Mouse (Mus musculus) stomach, embryonic 16.5 days (tissue): ENCODE measurements around the gene Banp. TPM values are rescaled to one million over a fixed set of nuclear protein-coding genes. Genes with fewer than 3 reads are reported as not detected.

ENCODE experiments used
- ATAC-seq: fragments of 200-750 bp; cut with Nextera tagmentation; 2 replicates; pipeline ENCODE4 v1.8.0; 2017; ENCODE audit warnings: moderate number of reproducible peaks, moderate TSS enrichment; ENCODE audit not compliant: insufficient read depth, low FRiP score
- H3K27ac ChIP-seq: fragments of 300-500 bp; sonication (generic); 2 replicates; pipeline ENCODE4 v1.5.1; 2014; ENCODE audit warnings: low read length
- H3K27me3 ChIP-seq: fragments of 300-500 bp; sonication (generic); 2 replicates; pipeline ENCODE4 v1.6.1; 2014; ENCODE audit warnings: low read length, control low read depth, mixed read lengths; ENCODE audit not compliant: control insufficient read depth, insufficient read depth
- H3K36me3 ChIP-seq: fragments of 300-500 bp; sonication (generic); 2 replicates; pipeline ENCODE4 v1.6.1; 2014; ENCODE audit warnings: low read length; ENCODE audit not compliant: control insufficient read depth, insufficient read depth
- H3K4me1 ChIP-seq: fragments of 300-500 bp; sonication (generic); 2 replicates; pipeline ENCODE4 v1.6.1; 2014; ENCODE audit warnings: low read length, control low read depth, mixed read lengths; ENCODE audit not compliant: control insufficient read depth, insufficient read depth
- H3K4me2 ChIP-seq: fragments of 300-500 bp; sonication (generic); 2 replicates; pipeline ENCODE4 v1.6.1; 2014; ENCODE audit warnings: low read depth, low read length, mixed read lengths
- H3K4me3 ChIP-seq: fragments of 300-500 bp; sonication (generic); replicated peaks from 2 replicates; pipeline ENCODE4 v1.5.1; 2014; ENCODE audit warnings: mild to moderate bottlenecking, low read length
- H3K9ac ChIP-seq: fragments of 300-500 bp; sonication (generic); 2 replicates; pipeline ENCODE4 v1.6.1; 2014; ENCODE audit warnings: low read length
- H3K9me3 ChIP-seq: fragments of 300-500 bp; sonication (generic); replicated peaks from 2 replicates; pipeline ENCODE4 v1.6.1; 2016; ENCODE audit warnings: low read length, control low read depth; ENCODE audit not compliant: control insufficient read depth
- WGBS: fragments of 180-500 bp; shearing (Covaris S2); extraction: QIAGEN DNeasy Blood & Tissue Kit; methylation state at CpG from one replicate; pipeline ENCODE4 v1.1.7; 2014; 5-methylcytosine and 5-hydroxymethylcytosine counted together
- polyA plus RNA-seq: library from polyadenylated mRNA; unstranded; fragments of >200 nt; fragmentation: Nextera tagmentation; extraction: Ambion mirVana; gene quantifications from 2 replicates; pipeline ENCODE4 v1.2.1, GENCODE M21; 2015

Gene Banp
- polyA plus RNA-seq, 1 experiment from 2014 or later: 35.9 TPM

GRCm38 (mm10) chr8:122047206-122047870 lies 97.8 kb downstream of the Banp start:
- H3K4me3 ChIP-seq: no peak overlapping the region
- no peak overlapping the region for H3K27ac ChIP-seq
- no peak overlapping the region for H3K9ac ChIP-seq
- ATAC-seq: no peak
- H3K36me3 ChIP-seq: no peaks in the 10 kb centered on the region
- H3K27me3 ChIP-seq: no peaks in the 10 kb centered on the region
- H3K4me1 ChIP-seq: peaks cover 3% of the 10 kb centered on the region; the same call in 1 of the 2 replicates
- no peaks in the 10 kb centered on the region for H3K9me3 ChIP-seq
- H3K4me2 ChIP-seq: no peak overlapping the region
- WGBS: 61% methylated on average over 15 of the region's 15 CpGs

DNA sequence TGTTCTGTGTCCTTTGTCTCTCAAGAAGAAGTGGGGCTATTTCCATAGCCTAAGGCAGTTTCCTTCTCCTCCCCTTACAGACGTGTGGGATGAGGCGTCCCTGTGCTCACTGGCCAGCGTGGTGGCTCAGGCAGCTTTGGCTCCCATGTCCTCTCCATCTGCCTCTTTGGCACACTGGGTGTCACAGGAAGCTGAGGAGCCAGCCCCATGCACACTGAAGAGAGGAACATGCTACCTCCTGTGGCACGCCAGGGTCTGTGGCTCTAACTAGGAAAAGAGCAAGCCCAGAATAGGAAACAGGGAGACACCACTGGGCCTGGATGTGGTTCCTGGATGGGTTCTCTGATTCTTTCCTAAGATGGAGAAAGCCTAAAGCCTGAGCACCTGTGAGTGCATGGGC lies 99.7 kb downstream of the Banp start:
- no peak overlapping the region for H3K9ac ChIP-seq
- H3K36me3 ChIP-seq: no peaks in the 10 kb centered on the region
- no peak overlapping the region for H3K27ac ChIP-seq
- no peaks in the 10 kb centered on the region for H3K27me3 ChIP-seq
- H3K4me1 ChIP-seq: peaks cover 3% of the 10 kb centered on the region; the same call in 1 of the 2 replicates
- H3K4me2 ChIP-seq: no peak overlapping the region
- no peaks in the 10 kb centered on the region for H3K9me3 ChIP-seq
- 91% methylated on average over 4 of the region's 4 CpGs for WGBS
- ATAC-seq: no peak
- no peak overlapping the region for H3K4me3 ChIP-seq

DNA sequence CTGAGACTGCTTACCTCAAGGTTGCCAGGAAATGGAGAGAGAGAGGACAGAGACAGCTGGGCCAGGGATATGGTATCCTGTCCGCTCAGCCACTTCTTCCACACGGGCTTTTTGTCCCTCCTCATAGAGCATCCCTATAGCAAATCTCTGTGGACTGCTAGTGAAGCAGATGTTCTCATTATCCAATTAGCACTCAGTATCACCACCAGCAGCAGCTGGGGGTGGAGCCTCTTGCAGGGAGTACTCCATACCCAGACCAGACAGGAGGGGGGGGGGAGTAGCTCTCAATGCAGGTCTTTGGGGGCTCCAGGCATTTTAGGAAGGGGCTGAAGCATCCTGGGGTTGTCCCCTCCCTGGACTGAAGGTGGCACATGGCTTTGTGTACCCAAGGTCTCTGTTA lies 100.4 kb downstream of the Banp start:
- Histone ChIP-seq H3K4me3 (no peak overlapping the region), H3K9ac (no peak overlapping the region), H3K27me3 (no peaks in the 10 kb centered on the region), H3K36me3 (no peaks in the 10 kb centered on the region), H3K4me1 (peaks cover 7% of the 10 kb centered on the region; the same call in 1 of the 2 replicates), H3K9me3 (no peaks in the 10 kb centered on the region), H3K4me2 (no peak overlapping the region), H3K27ac (no peak overlapping the region)
- WGBS: 61% methylated on average over 2 of the region's 2 CpGs
- 0 out of 2 replicates have a peak, but pooled peaks have one; percentile 23 for ATAC-seq

- H3K9ac ChIP-seq: no peak overlapping the region
- H3K27me3 ChIP-seq: no peaks in the 10 kb centered on the region
- 80% methylated on average over 9 of the region's 9 CpGs for WGBS
- H3K4me2 ChIP-seq: no peak overlapping the region
- H3K4me1 ChIP-seq: peaks cover 13% of the 10 kb centered on the region
- no peak overlapping the region for H3K27ac ChIP-seq
- H3K9me3 ChIP-seq: no peaks in the 10 kb centered on the region
- H3K36me3 ChIP-seq: no peaks in the 10 kb centered on the region
- H3K4me3 ChIP-seq: no peak overlapping the region
- no peak for ATAC-seq
These were observed 101.1 kb downstream of the Banp start for GRCm38 (mm10) chr8:122050620-122051019.

DNA sequence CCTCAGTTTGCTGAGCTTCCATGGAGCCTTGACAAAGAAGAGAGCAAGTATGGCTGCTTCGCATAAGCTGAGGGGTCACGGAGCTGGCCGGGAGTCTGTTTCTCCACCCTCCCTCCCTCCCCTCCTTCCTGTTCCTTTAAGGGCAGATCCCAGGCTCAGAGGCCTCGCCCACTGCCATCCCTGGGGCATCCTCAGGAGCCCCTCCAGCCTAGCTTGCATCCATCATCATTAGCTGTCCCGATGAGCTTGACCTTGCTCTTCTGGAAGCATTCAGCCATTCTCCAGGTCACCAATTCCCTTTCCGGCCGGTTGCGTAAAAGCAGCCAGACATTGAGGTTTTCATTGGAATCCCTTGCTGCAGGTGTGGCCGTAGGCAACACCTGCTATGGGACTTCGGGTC lies 105.8 kb downstream of the Banp start:
- H3K9ac ChIP-seq: 0 out of 2 replicates have a peak overlapping the region, but pooled peaks have one; percentile 11
- no peak for ATAC-seq
- peaks cover 25% of the 10 kb centered on the region for H3K4me1 ChIP-seq
- no peaks in the 10 kb centered on the region for H3K27me3 ChIP-seq
- H3K27ac ChIP-seq: no peak overlapping the region
- no peak overlapping the region for H3K4me3 ChIP-seq
- 42% methylated on average over 10 of the region's 10 CpGs for WGBS
- no peaks in the 10 kb centered on the region for H3K36me3 ChIP-seq
- no peaks in the 10 kb centered on the region for H3K9me3 ChIP-seq
- no peak overlapping the region for H3K4me2 ChIP-seq

GRCm38 (mm10) chr8:122056113-122056512 lies 106.6 kb downstream of the Banp start:
- Histone ChIP-seq H3K9ac (no peak overlapping the region), H3K9me3 (no peaks in the 10 kb centered on the region), H3K4me3 (no peak overlapping the region), H3K4me1 (peaks cover 25% of the 10 kb centered on the region), H3K36me3 (no peaks in the 10 kb centered on the region), H3K27me3 (no peaks in the 10 kb centered on the region), H3K4me2 (no peak overlapping the region), H3K27ac (peak overlapping the region; percentile 42)
- WGBS: 22% methylated on average over 1 of the region's 1 CpGs
- peak; percentile 24; the same call in 1 of the 2 replicates for ATAC-seq

GRCm38 (mm10) chr8:122056882-122057281 lies 107.3 kb downstream of the Banp start:
- 34% methylated on average over 7 of the region's 7 CpGs for WGBS

GRCm38 (mm10) chr8:122058510-122058909 lies 109.0 kb downstream of the Banp start:
- WGBS: 65% methylated on average over 9 of the region's 9 CpGs
- Histone ChIP-seq H3K36me3 (no peaks in the 10 kb centered on the region), H3K9ac (no peak overlapping the region), H3K4me2 (no peak overlapping the region), H3K27ac (no peak overlapping the region), H3K27me3 (no peaks in the 10 kb centered on the region), H3K4me1 (peaks cover 25% of the 10 kb centered on the region), H3K9me3 (no peaks in the 10 kb centered on the region), H3K4me3 (no peak overlapping the region)
- ATAC-seq: no peak

More at GRCm38 (mm10) chr8:122056882-122057281, 107.3 kb downstream of the Banp start:
- Histone ChIP-seq H3K27ac (peak overlapping the region; percentile 42; the same call in 1 of the 2 replicates), H3K4me2 (no peak overlapping the region), H3K4me3 (no peak overlapping the region), H3K36me3 (no peaks in the 10 kb centered on the region), H3K4me1 (peaks cover 25% of the 10 kb centered on the region), H3K9me3 (no peaks in the 10 kb centered on the region), H3K9ac (no peak overlapping the region), H3K27me3 (no peaks in the 10 kb centered on the region)
- ATAC-seq: peak; percentile 34; the same call in 1 of the 2 replicates

DNA sequence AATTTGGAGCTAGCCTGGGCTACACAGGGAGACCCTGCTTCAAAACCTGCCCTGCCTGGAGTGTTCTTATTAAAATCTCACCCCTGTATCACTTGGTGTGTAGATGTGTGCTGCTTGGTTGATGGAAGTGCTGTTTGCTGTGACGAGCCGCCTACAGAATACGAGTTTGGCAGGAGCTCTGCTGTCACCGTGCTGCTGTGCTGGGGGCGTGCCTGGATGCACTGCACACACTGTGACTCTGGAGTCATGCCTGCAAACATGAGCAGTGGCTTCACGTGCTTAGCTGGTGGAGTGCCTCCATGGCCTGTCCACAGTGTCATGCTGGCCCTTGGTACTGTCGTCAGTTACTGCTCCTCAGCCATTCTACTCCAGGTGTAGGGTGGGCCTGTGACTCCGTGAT lies 109.4 kb downstream of the Banp start:
- 71% methylated on average over 8 of the region's 8 CpGs for WGBS
- Histone ChIP-seq H3K9me3 (no peaks in the 10 kb centered on the region), H3K9ac (no peak overlapping the region), H3K36me3 (no peaks in the 10 kb centered on the region), H3K27ac (no peak overlapping the region), H3K4me3 (no peak overlapping the region), H3K4me2 (no peak overlapping the region), H3K4me1 (peaks cover 25% of the 10 kb centered on the region), H3K27me3 (no peaks in the 10 kb centered on the region)
- ATAC-seq: no peak
